23 mouse cellular contexts compared by ENCODE assay signal in genomic region chr2:129563944-129564709, GRCm38 (mm10). TPM values are rescaled to one million over a fixed set of nuclear protein-coding genes. Genes with fewer than 3 reads are reported as not detected.
A peak's percentile ranks its signal among the peaks of the same experiment; 100 is the strongest.
DNase-seq lines count a peak whose midpoint lies in the region; ATAC-seq and TF ChIP-seq lines count a peak whose summit lies in the region.
"Had no signal": no experiment of that assay in that cellular context is flagged by ENCODE, and none has a peak within 500 bp of the region (broad histone marks: within the 10 kb centered on the region; RNA-seq: fewer than 3 reads in every experiment).

No protein-coding gene starts in this region.

- peak overlapping the region; percentile 45; the same call in 1 of the 2 replicates for H3K27ac ChIP-seq in embryonic facial prominence, embryonic 13.5 days
- H3K27ac ChIP-seq in embryonic facial prominence, embryonic 10.5 days (replicated peaks) = no peak overlapping the region
- H3K27ac ChIP-seq in left cerebral cortex, adult 2 months = peak overlapping the region; percentile 85
- H3K27ac ChIP-seq in forebrain, embryonic 16.5 days (ENCODE audit: low read length) = peak overlapping the region; percentile 25; the same call in 1 of the 2 replicates
- peak overlapping the region; percentile 66 for H3K27ac ChIP-seq in midbrain, embryonic 16.5 days (ENCODE audit: low read length)
- H3K27ac ChIP-seq in limb, embryonic 10.5 days = no peak overlapping the region
- H3K27ac ChIP-seq: neural tube, embryonic 13.5 days; stomach, embryonic 15.5 days had no signal

- H3K4me2 ChIP-seq in embryonic facial prominence, embryonic 13.5 days = no peak overlapping the region
- no peak overlapping the region for H3K4me2 ChIP-seq in forebrain, embryonic 16.5 days (ENCODE audit: low read length)
- H3K4me2 ChIP-seq in midbrain, embryonic 16.5 days (ENCODE audit: low read length) = no peak overlapping the region
- H3K4me2 ChIP-seq: heart, embryonic 12.5 days; neural tube, embryonic 13.5 days; stomach, embryonic 15.5 days had no signal

- no peaks in the 10 kb centered on the region for H3K9me3 ChIP-seq in embryonic facial prominence, embryonic 13.5 days
- no peaks in the 10 kb centered on the region for H3K9me3 ChIP-seq in embryonic facial prominence, embryonic 10.5 days
- no peaks in the 10 kb centered on the region for H3K9me3 ChIP-seq in forebrain, embryonic 16.5 days (ENCODE audit: control insufficient read depth, low read length)
- no peaks in the 10 kb centered on the region for H3K9me3 ChIP-seq in midbrain, embryonic 16.5 days (replicated peaks; ENCODE audit: control insufficient read depth, low read length, poor library complexity, severe bottlenecking)
- no peaks in the 10 kb centered on the region for H3K9me3 ChIP-seq in limb, embryonic 10.5 days (replicated peaks)
- H3K9me3 ChIP-seq: heart, embryonic 12.5 days; neural tube, embryonic 13.5 days; stomach, embryonic 15.5 days had no signal

- no peak for ATAC-seq in embryonic facial prominence, embryonic 13.5 days (ENCODE audit: insufficient number of reproducible peaks, insufficient read depth, low FRiP score, low TSS enrichment, low read depth)
- ATAC-seq in forebrain, embryonic 16.5 days = peak; percentile 75
- ATAC-seq in midbrain, embryonic 16.5 days = peak; percentile 75
- ATAC-seq: activated CD4-positive, CD25-positive, alpha-beta regulatory T cell, adult 4 months had no signal

- H3K4me3 ChIP-seq in embryonic facial prominence, embryonic 13.5 days = no peak overlapping the region
- H3K4me3 ChIP-seq in embryonic facial prominence, embryonic 10.5 days = no peak overlapping the region
- H3K4me3 ChIP-seq in left cerebral cortex, adult 2 months = no peak overlapping the region
- no peak overlapping the region for H3K4me3 ChIP-seq in forebrain, embryonic 16.5 days (replicated peaks; ENCODE audit: low read length)
- no peak overlapping the region for H3K4me3 ChIP-seq in midbrain, embryonic 16.5 days (ENCODE audit: low read depth, low read length)
- H3K4me3 ChIP-seq in limb, embryonic 10.5 days = no peak overlapping the region
- H3K4me3 ChIP-seq: heart, embryonic 12.5 days; neural tube, embryonic 13.5 days; stomach, embryonic 15.5 days had no signal

- DNase-seq in embryonic facial prominence, embryonic 10.5 days (ENCODE audit: low spot score) = no peak
- no peak for DNase-seq in left cerebral cortex, adult 2 months (ENCODE audit: extremely low spot score in 1 of 2, low spot score in 2 of 2)
- no peak for DNase-seq in left cerebral cortex, postnatal 4 days
- no peak for DNase-seq in limb, embryonic 10.5 days (ENCODE audit: low spot score)
- no peak for DNase-seq in kidney, adult 9 months
- DNase-seq: adrenal gland, postnatal 36 days; cerebellum, postnatal 36 days; heart, postnatal 4 days; kidney, adult 11 months; kidney, postnatal 25 days; liver; lung, adult 2 months; lung, postnatal 4 days; spleen, adult 18-20 months; thymus, postnatal 25 days had no signal

- H3K4me1 ChIP-seq in embryonic facial prominence, embryonic 13.5 days = peaks cover 17% of the 10 kb centered on the region
- peaks cover 11% of the 10 kb centered on the region for H3K4me1 ChIP-seq in embryonic facial prominence, embryonic 10.5 days
- peaks cover 4% of the 10 kb centered on the region; the same call in 1 of the 2 replicates for H3K4me1 ChIP-seq in forebrain, embryonic 16.5 days (replicated peaks; ENCODE audit: control insufficient read depth, insufficient read depth, low read length)
- H3K4me1 ChIP-seq in midbrain, embryonic 16.5 days (ENCODE audit: control insufficient read depth, insufficient read depth, low read length) = peaks cover 12% of the 10 kb centered on the region
- peaks cover 2% of the 10 kb centered on the region; the same call in 1 of the 2 replicates for H3K4me1 ChIP-seq in limb, embryonic 10.5 days
- H3K4me1 ChIP-seq: stomach, embryonic 15.5 days had no signal

- no peaks in the 10 kb centered on the region for H3K27me3 ChIP-seq in embryonic facial prominence, embryonic 13.5 days
- no peaks in the 10 kb centered on the region for H3K27me3 ChIP-seq in embryonic facial prominence, embryonic 10.5 days (replicated peaks; ENCODE audit: low read depth, poor library complexity, severe bottlenecking)
- no peaks in the 10 kb centered on the region for H3K27me3 ChIP-seq in forebrain, embryonic 16.5 days (replicated peaks; ENCODE audit: control insufficient read depth, insufficient read depth, low read length)
- H3K27me3 ChIP-seq in midbrain, embryonic 16.5 days (ENCODE audit: control insufficient read depth, insufficient read depth, low read depth, low read length) = no peaks in the 10 kb centered on the region
- H3K27me3 ChIP-seq in limb, embryonic 10.5 days (ENCODE audit: low read depth, poor library complexity, severe bottlenecking) = no peaks in the 10 kb centered on the region
- H3K27me3 ChIP-seq: neural tube, embryonic 13.5 days; stomach, embryonic 15.5 days had no signal

- 52% methylated on average over 5 of the region's 5 CpGs for WGBS in embryonic facial prominence, embryonic 13.5 days
- 71% methylated on average over 5 of the region's 5 CpGs for WGBS in embryonic facial prominence, embryonic 10.5 days
- WGBS in forebrain, embryonic 16.5 days = 76% methylated on average over 5 of the region's 5 CpGs
- 55% methylated on average over 5 of the region's 5 CpGs for WGBS in midbrain, embryonic 16.5 days
- 81% methylated on average over 5 of the region's 5 CpGs for WGBS in limb, embryonic 10.5 days

- no peak for TF ChIP-seq CTCF in left cerebral cortex, adult 2 months (IDR thresholded peaks at IDR 0.05)

- no peak overlapping the region for H3K9ac ChIP-seq in embryonic facial prominence, embryonic 13.5 days
- no peak overlapping the region for H3K9ac ChIP-seq in forebrain, embryonic 16.5 days (replicated peaks; ENCODE audit: low read depth, low read length)
- no peak overlapping the region for H3K9ac ChIP-seq in midbrain, embryonic 16.5 days (ENCODE audit: low read depth, low read length)
- H3K9ac ChIP-seq: heart, embryonic 12.5 days; neural tube, embryonic 13.5 days; stomach, embryonic 15.5 days had no signal

- intact Hi-C loops in left cerebral cortex, adult 2 months (cut with DNase I) = no loop called here
- intact Hi-C loops in left cerebral cortex, postnatal 4 days (cut with DNase I) = no loop called here

- H3K36me3 ChIP-seq in embryonic facial prominence, embryonic 13.5 days = no peaks in the 10 kb centered on the region
- H3K36me3 ChIP-seq in embryonic facial prominence, embryonic 10.5 days (replicated peaks) = no peaks in the 10 kb centered on the region
- no peaks in the 10 kb centered on the region for H3K36me3 ChIP-seq in forebrain, embryonic 16.5 days (ENCODE audit: control insufficient read depth, insufficient read depth)
- no peaks in the 10 kb centered on the region for H3K36me3 ChIP-seq in midbrain, embryonic 16.5 days (ENCODE audit: control insufficient read depth, insufficient read depth, low read length)
- no peaks in the 10 kb centered on the region for H3K36me3 ChIP-seq in limb, embryonic 10.5 days
- H3K36me3 ChIP-seq: heart, embryonic 12.5 days; neural tube, embryonic 13.5 days; stomach, embryonic 15.5 days had no signal

RNA-seq across cellular contexts. Expression of gene F830045P16Rik, which starts 27.7 kb away (rescaled TPM):
- polyA plus RNA-seq in embryonic facial prominence, embryonic 13.5 days (2015; fragmentation: Nextera tagmentation; extraction: Ambion mirVana) = not detected in 2 replicates
- not detected in 2 replicates for polyA plus RNA-seq in embryonic facial prominence, embryonic 10.5 days (2016; fragmentation: Nextera tagmentation; extraction: Ambion mirVana)
- total RNA-seq in left cerebral cortex, adult 2 months (2021) = 1 to 10 TPM in 1 of 2 experiments, under 1 TPM in 1; 0.47 to 1.3 TPM
- under 1 TPM in 1 of 2 experiments, not detected in 1; 0.18 TPM for total RNA-seq in left cerebral cortex, postnatal 4 days (2021)
- not detected in 2 replicates for polyA plus RNA-seq in forebrain, embryonic 16.5 days (2015; fragmentation: Nextera tagmentation; extraction: Ambion mirVana)
- polyA plus RNA-seq in midbrain, embryonic 16.5 days (2015; fragmentation: Nextera tagmentation; extraction: Ambion mirVana) = not detected in 2 replicates
- not detected in 2 replicates for polyA plus RNA-seq in limb, embryonic 10.5 days (2016; fragmentation: Nextera tagmentation; extraction: Ambion mirVana)
- total RNA-seq: adrenal gland, postnatal 36 days; heart, postnatal 4 days had no signal
- polyA plus RNA-seq: activated CD4-positive, CD25-positive, alpha-beta regulatory T cell, adult 4 months; gonadal fat pad, adult 2 months; heart, embryonic 12.5 days; lung, adult 2 months; neural tube, embryonic 13.5 days had no signal

RNA-seq across cellular contexts. Expression of gene Sirpa, which starts 28.5 kb away (rescaled TPM):
- polyA plus RNA-seq in embryonic facial prominence, embryonic 13.5 days (2015; fragmentation: Nextera tagmentation; extraction: Ambion mirVana) = 22.0 and 24.1 TPM in 2 replicates
- 17.0 and 17.4 TPM in 2 replicates for polyA plus RNA-seq in embryonic facial prominence, embryonic 10.5 days (2016; fragmentation: Nextera tagmentation; extraction: Ambion mirVana)
- total RNA-seq in left cerebral cortex, adult 2 months (2021) = 100 to 1,000 TPM; 375 to 384 TPM
- 100 to 1,000 TPM; 110 to 121 TPM for total RNA-seq in left cerebral cortex, postnatal 4 days (2021)
- 30.2 and 34.8 TPM in 2 replicates for polyA plus RNA-seq in forebrain, embryonic 16.5 days (2015; fragmentation: Nextera tagmentation; extraction: Ambion mirVana)
- 41.3 and 45.9 TPM in 2 replicates for polyA plus RNA-seq in midbrain, embryonic 16.5 days (2015; fragmentation: Nextera tagmentation; extraction: Ambion mirVana)
- 10.6 and 11.5 TPM in 2 replicates for polyA plus RNA-seq in limb, embryonic 10.5 days (2016; fragmentation: Nextera tagmentation; extraction: Ambion mirVana)

Comparison
In these comparisons a context has a peak if more than half of its experiments do, and no peak if none do; other contexts are left out.
1. H3K27ac ChIP-seq: peak in embryonic facial prominence, embryonic 13.5 days (single experiment), left cerebral cortex, adult 2 months (single experiment), forebrain, embryonic 16.5 days (single experiment) and midbrain, embryonic 16.5 days (single experiment); none in embryonic facial prominence, embryonic 10.5 days (single experiment) and limb, embryonic 10.5 days (single experiment).